Mouse (Mus musculus) brain, adult 10 weeks (tissue): ENCODE results near the gene Tmem168. TPM values are rescaled to one million over a fixed set of nuclear protein-coding genes. Genes with fewer than 3 reads are reported as not detected.

Source experiments
- polyA plus RNA-seq: library from polyadenylated mRNA; stranded (reverse); fragments of 350-450 nt; fragmentation: Illumina TruSeq; extraction: RNeasy Lipid Tissue Mini Kit (QIAGEN cat#74804); gene quantifications from one replicate; pipeline ENCODE4 v1.2.3, GENCODE M21; 2015; ENCODE audit warnings: low read depth, low replicate concordance

The Tmem168 gene
- 11.0 TPM for polyA plus RNA-seq

DNA sequence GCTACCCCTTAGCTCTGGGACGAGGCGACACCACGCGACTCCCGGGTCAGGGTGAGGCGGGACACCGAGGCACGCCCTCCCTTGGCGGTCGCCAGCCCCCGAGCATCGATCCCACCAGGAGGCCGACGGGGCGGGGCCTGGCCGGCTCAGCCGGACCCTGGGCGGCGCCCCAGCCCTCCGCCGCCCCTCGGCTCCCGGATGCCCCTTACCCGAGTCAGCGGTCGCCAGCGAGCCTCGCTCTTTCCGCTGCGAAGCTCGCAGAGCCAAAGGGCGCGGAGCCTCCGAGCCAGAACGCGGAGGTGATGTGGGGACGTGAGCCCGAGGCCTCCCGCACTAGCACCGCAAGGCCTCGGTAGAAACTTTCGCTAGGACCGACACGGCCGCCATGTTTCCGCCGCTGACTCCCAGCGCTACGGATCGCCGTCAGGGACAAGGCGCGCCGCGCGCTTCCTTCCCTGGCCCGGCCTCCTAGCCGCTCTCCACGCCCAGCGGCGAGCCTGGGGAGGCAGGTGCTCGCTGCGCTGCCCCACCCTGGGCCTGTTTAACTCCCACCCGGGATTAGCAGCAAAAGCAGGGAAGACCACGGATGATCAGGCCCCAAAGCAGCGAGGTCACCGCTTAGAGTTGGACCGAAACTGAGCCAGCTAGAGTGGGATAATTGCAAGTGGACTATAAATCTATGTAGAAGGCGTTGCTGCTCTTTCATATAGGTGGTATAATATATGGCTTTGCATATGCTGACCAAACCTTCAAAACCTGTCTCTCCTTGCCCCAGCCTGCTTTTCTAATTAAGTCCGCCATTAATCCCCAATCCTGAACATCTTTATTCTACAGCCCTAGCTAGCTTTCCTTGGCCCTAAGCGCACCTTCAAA lies at the start of gene Tmem168:
Gene Tmem168, minus strand, starts transcription at position 480 of the 873 bp plus-strand sequence.

Other genes with a start within 250 kb of the Tmem168 start
- gene Bmt2, start 69.9 kb upstream of the Tmem168 start, polyA plus RNA-seq, result 22.6 TPM
- gene Gpr85, start 231.8 kb upstream of the Tmem168 start, polyA plus RNA-seq, result 34.7 TPM